Mouse (Mus musculus) thymus, adult 18-20 months (tissue): ENCODE results near the gene Chuk.

ENCODE experiments used
- DNase-seq, 2 experiments: peaks; one replicate each; pipeline ENCODE4 v3.0.0; 2022; ENCODE audit warnings: mixed read lengths in 2 of 2

Chuk gene

DNA sequence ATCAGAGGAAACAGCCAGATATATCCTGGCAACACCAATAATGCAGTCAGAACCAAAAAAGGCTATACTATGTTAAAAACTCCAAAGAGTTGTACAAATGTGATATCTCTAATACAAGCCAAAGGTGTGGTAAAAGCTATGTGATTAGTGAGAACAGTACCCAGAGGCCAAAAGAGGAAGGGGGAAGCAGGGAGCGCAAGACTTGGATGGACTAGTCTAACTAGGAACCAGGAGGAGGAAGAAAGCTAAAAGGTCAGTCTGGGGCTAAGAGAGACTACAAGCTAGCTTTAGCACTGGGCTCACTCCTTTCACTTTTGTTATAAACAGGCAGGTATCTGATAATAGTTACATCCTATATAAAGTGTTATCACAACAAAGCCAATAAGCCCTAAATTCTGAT, 2.9 kb downstream of the Chuk start:
- DNase-seq = no peak

DNA sequence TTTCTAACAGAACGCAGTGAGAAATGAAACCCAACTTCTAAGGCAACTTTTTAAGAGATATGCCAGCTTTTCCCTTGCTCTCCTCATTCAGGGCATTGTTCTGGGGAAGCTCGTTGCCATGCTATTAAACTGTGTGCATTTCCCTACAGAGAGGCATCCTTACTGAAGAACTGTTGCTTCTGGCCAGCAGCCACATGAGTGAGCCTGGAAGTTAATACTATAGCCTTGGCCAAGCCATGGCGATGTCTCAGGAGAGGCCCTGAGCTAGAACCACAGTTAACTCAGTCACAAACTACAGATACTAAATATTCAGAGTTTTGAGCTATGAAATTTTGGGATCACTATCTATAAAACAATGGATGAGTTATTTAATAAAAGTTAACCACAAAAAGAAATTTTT, 4.3 kb downstream of the Chuk start:
- no peak for DNase-seq

DNA sequence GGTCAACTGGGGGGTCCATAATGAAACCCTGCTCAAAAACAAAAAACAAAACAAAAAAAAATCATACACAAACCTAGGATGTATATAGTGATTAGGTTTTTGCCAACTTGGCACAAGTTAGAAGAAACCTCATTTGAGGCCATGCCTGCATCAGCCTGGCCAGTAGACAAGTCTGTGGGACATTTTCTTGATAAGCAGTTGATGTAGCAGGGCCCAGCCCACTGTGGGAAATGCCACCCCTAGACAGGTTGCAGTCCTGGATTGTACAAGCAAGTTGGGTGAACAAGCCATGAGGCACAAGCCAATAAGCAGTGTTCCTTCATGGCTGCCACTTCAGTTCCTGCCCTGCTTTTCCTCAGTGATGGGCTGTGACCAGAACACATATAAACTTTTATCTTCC, 6.4 kb downstream of the Chuk start:
- DNase-seq = no peak

DNA sequence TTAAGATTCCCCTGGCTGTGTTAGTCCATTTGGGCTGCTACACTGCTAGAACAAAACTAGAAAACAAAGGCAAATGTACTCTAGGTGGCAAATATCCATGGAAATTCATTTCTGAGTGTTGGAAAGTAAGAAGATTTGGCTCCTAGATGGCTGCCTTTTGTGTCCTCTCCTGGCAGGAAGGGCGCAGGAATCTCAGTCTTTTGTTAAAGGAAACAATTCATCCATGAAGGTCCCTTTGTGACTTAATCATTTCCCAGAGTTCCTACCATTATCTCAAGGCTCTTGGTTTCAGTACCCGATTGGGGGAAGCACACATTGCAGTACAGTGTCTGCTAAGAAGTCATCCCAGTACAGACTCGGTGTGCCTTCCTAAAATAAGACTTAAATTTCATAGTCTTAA, 21.0 kb downstream of the Chuk start:
- DNase-seq = no peak

DNA sequence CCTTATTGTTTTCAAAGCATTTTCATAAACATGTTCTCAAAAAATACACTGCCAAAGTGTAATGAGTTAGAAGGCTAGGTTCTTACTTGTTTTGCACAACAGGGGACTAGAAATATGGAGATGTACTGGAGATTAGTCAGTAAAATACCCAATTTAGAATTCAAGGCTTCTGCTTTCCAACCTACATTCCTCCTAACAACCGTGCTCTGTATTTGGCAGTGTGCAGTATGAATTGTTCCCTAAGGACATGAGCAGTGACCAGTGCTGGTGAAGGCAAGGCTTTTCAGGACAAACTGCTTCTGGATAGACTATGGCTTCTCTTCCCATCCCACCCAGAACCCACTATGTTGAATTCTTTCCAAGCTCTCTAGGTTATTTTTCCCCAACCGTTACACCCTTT, 26.4 kb downstream of the Chuk start:
- DNase-seq = no peak

- DNase-seq = no peak
Observed at GRCm38 (mm10) chr19:44080023-44080422, 27.3 kb downstream of the Chuk start.

DNA sequence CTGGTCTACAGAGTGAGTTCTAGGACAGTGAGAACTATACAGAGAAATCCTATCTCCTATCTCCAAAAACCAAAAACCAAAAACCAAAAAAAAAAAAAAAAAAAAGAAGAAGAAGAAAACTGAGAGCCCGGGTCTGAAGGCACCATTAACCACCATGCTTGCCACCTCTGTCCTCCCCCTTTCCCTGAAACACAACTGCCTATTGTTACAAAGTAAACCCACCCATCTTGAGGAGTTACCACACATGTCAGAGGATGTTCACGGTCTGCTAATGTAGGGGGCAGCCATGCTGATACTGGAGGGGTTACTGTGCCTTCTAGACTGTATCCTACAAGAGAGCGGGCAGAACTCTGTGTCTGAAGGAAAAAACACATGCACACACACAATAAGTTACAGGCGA, 30.3 kb downstream of the Chuk start:
- DNase-seq = no peak

DNA sequence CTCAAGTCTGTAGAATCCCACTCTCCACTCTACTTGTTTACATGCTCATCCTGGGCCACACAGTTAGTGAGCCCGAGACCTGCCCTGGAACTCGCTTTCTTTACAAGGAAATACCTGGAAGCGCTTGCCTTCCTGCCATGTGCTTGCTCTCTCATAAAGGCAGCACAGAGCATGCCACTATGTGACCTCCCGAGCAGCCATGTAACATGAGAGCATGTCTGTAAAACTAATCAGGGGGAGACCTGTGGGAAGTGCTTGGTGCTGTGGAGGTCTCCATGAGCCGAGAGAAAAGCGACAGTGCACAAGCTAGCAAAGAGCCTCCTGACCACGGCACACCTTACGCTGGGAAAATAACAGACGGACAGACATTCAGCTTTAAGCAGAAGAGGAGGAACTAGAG, 30.8 kb downstream of the Chuk start:
- no peak for DNase-seq

GRCm38 (mm10) chr19:44074986-44075385, 32.3 kb downstream of the Chuk start:
- DNase-seq = no peak

DNA sequence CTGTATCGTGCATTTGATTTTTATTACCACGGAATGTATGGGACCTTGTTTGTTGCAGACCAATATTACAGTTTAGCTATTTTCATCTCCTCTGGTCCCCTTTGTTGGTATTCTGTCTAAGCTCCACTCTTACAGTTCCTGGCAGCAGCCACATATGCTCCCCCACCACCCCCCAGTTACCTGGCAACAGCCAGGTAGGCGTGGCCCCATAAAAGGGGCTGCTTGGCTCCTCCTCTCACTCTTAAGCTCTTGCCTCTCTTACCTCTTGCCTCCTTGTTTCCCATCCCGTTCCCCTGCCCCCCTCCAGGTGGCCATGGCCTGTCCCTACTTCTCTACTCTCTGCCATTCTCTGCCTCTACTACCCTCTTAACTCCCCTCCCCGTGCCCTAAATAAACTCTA, 36.1 kb downstream of the Chuk start:
- DNase-seq = no peak

DNA sequence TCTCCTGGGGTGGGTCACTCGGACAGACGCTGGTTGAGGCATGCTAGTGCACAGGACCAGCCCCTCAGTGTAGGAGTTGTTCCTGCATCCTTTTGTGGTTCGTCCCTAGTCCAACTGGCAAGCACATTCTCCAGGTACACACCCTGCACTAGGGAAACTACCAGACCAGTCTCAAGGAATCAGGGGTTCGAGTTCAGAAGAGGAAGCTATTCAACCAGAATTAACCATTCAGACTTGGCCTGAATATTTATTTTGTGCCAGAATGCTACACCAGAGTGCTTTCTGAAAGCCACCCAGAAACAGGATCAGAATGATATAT, 37.4 kb downstream of the Chuk start:
- no peak for DNase-seq

DNA sequence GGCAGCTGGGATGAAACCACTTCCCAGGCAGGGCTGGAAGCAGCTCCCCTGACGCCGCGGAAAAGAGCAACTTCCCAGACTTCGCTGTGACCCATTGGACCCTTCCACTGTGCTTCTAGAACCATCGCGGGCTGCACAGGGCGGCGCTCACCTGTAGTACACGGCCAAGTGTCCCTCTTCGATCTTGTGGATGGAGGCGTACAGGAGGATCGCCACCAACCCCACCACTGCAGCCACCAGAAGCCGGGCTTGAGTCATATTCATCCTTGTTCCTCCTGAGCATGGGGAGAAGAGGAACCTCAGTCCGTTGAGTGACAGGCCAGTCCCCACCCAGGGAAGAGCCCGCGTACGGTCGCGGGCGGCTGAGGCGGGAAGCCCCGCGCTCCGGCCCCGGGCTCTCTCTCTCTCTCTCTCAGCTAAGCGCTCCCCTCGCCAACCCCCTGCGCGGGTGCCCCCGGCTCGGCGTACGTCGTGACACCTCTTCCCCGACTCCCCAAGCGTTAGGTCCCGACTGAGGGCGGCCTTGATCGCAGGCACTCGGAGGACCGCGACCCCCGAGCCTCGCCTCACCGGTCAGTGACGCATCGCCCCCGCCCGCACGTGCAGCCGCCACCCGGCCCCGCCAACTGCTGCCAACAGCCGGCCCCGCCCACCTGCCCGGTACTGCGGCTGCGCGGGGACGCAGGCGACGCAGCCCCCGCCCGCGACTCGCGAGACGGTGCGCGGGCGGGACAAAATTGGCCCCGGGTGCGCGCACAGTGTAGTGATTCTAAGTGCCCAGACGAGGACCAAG, 38.0 kb downstream of the Chuk start, which contains the start of gene Erlin1:
Gene Erlin1, minus strand, starts transcription at position 665 of the 793 bp plus-strand sequence.
- DNase-seq = peak; percentile 71 to 76

DNA sequence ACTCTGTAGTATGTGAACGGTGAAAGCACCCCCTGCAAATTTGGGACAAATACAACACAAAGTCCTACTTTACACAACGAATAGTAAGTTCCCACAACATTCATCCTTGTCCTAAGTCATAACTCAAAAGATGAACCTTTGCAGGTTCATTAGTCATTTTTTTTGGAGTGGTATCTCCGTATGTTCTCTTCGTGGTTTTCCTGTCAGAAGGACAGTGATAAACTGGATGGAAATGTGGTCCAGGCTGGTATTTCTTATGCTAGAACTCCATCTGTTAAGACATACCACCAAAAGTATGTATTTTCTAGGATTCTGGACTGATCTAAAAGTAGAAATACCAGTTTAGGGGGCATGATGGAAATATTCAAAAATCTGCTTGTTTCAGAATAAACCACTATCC, 39.0 kb downstream of the Chuk start:
- DNase-seq = no peak

DNA sequence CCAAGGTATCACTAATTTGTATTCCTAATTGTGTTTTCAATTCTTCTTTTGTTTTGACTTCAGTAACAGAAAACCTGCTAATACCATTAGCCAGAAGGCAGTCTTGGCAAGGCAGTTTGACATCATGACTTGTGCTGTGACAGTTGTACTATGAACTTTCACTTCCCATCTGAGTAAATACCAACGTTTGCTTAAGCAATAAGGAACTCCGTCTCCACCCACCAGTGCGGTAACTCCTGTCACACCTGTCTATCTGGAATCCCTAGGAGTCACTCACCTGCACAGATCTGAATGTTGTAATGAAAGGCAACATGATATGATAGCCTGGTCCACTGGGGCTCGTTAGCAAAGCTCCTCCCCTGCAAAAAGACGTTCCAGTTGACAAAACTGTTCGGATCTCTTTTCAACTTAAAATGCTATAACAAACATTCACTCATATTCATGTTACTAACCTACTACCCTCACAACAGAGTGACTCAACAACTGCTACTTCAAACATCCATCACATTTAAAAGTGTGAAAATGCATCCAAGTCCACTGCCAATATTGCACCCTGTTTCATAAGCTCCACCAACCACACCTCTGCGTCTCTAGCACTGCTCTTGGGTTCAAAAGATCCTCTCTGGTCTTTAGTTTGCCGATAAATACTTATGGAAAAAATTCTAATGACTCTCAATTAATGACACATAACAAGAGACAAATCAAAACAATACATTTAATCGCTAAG, 39.8 kb downstream of the Chuk start:
- DNase-seq = no peak

GRCm38 (mm10) chr19:44064734-44065133, 42.5 kb downstream of the Chuk start:
- DNase-seq = no peak

DNA sequence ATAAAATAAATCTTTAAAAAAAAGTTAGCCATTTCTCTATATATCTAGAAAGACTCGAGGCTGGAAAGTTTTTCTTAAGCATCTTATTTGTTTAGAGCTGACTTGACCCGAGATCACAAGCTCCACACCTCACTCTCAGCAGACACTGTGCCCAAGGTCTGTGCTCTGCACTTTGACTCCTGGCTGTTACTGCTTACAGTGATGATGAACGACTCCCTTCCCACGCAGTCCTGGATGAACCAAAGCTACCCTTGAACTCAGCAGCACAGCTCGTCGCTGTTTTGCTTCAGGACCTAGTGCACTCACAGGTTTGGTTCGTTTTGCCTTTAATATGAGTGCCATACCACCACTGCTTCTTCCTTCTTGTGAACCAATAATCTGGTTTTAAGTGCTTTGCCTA, 43.5 kb downstream of the Chuk start:
- no peak for DNase-seq

DNA sequence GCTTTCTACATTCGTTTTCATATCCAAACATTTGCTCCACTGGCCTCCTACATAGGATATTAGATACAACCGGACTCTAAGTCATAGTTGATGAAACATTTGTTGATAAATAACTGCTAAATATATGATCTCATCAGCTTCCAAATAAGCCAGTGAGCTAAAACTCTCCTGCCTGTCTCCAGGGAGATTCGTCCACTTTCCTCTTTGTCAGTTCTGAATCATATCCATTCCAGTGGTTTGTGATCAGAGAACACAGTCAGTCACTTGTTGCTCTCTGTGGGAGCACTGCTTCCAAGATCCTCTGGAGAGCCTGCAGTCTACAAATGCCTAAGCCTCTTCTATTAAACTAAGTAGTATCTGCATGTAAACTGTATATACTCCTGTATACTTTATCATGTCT, 47.1 kb downstream of the Chuk start:
- DNase-seq = no peak

DNA sequence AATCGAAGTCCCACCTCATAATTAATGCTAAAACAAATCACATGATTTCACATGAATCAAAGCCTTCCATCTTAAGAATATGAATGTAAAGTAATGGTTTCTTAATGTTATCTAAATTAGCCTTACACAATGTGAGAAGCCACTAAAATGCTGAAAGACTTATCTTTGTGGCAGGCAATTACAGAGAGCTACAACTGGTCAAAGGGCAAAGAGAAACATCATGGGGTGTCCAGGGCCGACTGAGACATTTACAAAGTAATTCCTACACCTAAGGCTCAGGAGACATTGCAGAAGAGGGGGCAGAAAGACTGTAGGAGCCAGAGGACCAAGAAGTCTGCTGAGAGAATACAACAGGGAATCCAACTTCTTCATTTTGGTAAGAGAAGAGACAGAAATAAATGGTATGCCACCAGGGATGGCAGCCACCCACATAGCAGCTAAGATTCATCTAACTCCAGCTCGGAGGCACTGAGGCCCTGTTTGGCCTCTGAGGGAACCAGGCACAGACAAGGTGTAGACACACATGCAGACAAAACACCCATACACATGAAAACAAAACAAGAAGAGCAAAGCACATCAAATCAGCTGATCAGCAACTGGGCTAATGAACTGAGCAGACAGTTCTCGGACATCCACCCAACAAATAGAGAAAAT, 52.0 kb downstream of the Chuk start:
- DNase-seq = no peak

GRCm38 (mm10) chr19:44050388-44050787, 56.9 kb downstream of the Chuk start:
- DNase-seq = no peak

GRCm38 (mm10) chr19:44049282-44049681, 58.0 kb downstream of the Chuk start:
- no peak for DNase-seq

GRCm38 (mm10) chr19:44045847-44046246, 61.4 kb downstream of the Chuk start:
- no peak for DNase-seq

DNA sequence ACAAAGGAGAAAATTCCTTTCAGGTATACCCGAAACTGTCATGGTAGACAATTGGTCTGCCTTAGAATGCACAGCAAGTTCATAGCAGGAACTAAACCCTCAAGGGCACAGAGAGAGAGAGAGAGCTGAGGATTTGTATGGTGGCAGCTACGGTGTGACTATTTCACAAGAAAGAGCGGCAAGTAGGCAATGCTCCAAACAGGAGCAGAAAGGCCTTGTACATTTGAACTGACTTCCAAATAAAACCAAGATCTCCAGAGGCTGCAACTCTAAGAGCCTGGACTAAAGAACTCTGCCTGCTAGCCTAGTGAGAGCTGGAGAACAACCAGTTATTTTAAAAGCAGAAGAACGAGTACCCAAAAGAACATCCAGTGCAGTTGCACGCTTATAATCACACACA, 65.2 kb downstream of the Chuk start:
- DNase-seq = no peak

GRCm38 (mm10) chr19:44033396-44033795, 73.9 kb downstream of the Chuk start:
- DNase-seq = no peak
